Mouse (Mus musculus): Measurements from ENCODE around the gene Zfyve16.

Gene Zfyve16

GRCm38 (mm10) chr13:92464698-92465097 lies 66.0 kb downstream of the Zfyve16 start:
- DNase-seq, result no peak

- no peak for DNase-seq
Observed at GRCm38 (mm10) chr13:92446872-92447271, 83.8 kb downstream of the Zfyve16 start.

- DNase-seq, result no peak
Observed at GRCm38 (mm10) chr13:92440286-92440685, 90.4 kb downstream of the Zfyve16 start.

GRCm38 (mm10) chr13:92438656-92439055 lies 92.0 kb downstream of the Zfyve16 start:
- DNase-seq, result no peak

Data from cerebellum, adult 8-10 months (tissue).